Mouse (Mus musculus): ENCODE results near the gene 1700028J19Rik.

- TF ChIP-seq HCFC1 (IDR thresholded peaks at IDR 0.05; ENCODE audit: borderline replicate concordance, insufficient read depth, low read length) (no peak), ZNF384 (IDR thresholded peaks at IDR 0.05; ENCODE audit: low read depth, low read length) (no peak), MAFK (IDR thresholded peaks at IDR 0.05; ENCODE audit: insufficient read depth, low read depth, low read length) (no peak)
These were observed 1.5 kb upstream of the 1700028J19Rik start for GRCm38 (mm10) chr7:44247971-44248370.

All from ES-E14 (cell line).